Mouse (Mus musculus) thymus, adult 2 months (tissue): ENCODE data around the gene Ltbp1.

Experiments
- CTCF ChIP-seq: fragments of 200-500 bp; IDR thresholded peaks from 2 replicates; pipeline ENCODE4 v1.5.1; 2012; ENCODE audit warnings: mild to moderate bottlenecking, control low read depth, low read length, moderate library complexity, borderline replicate concordance; ENCODE audit not compliant: control insufficient read depth, poor library complexity, insufficient read depth; ENCODE audit errors: extremely low read depth
- POLR2A ChIP-seq: fragments of 200-500 bp; IDR thresholded peaks from 2 replicates; pipeline ENCODE4 v1.6.1; 2012; ENCODE audit warnings: mild to moderate bottlenecking, low read length, control low read depth, moderate library complexity; ENCODE audit not compliant: control insufficient read depth, poor library complexity, insufficient read depth; ENCODE audit errors: extremely low read depth

GRCm38 (mm10) chr17:75107879-75108278 is 102.5 kb downstream of the Ltbp1 start:
- no peak for TF ChIP-seq POLR2A
- TF ChIP-seq CTCF: no peak
